11 mouse cellular contexts compared by ENCODE assay signal in the genomic region with DNA sequence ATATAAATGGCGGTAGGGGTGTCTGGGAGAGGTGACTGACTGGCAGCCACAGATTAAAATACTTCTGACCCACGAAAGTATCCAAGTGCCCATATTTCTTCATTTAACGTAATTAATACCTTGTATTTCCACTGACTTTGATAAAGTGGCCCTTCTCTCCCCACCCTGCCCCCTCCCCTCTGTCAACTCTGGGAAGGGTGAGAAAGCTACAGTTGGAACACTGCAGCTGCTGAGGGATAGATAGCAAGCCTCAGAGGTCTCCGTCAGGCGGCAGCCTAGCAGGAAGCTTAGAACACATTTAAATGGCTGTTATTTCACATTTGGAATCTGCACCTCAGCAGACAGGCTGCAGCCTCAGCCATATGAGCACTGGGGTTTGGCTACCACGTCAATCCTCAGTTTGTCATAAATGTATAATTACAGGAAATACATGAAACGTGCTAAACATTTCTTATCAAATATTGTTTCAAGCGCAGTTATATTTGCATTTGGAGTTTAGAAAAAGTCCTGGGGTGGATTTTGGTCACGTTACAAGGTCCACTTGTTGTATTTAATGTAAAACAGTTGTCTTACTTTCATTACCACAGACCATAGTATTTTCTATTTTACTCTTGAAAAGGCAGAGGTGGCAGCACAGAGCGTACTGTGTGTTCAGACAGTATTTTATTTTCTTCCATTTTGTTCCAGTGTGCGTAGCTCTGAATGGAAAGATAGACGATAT.
DNase-seq lines count a peak whose midpoint lies in the region; ATAC-seq and TF ChIP-seq lines count a peak whose summit lies in the region.
"Had no signal": no experiment of that assay in that cellular context is flagged by ENCODE, and none has a peak within 500 bp of the region (broad histone marks: within the 10 kb centered on the region; RNA-seq: fewer than 3 reads in every experiment).

No protein-coding gene starts in this region.

- DNase-seq in hindbrain, embryonic 14.5 days (ENCODE audit: low spot score) = no peak
- DNase-seq in testis, postnatal 10 days (ENCODE audit: low spot score) = no peak
- DNase-seq in layer of hippocampus, postnatal 14 days (ENCODE audit: low spot score in 2 of 2) = no peak
- DNase-seq in natural killer cell, adult 2 months (ENCODE audit: low spot score in 2 of 2) = no peak
- no peak for DNase-seq in gastrocnemius, adult 8-10 months (ENCODE audit: low spot score in 2 of 2)
- DNase-seq: cerebellum, postnatal 14 days had no signal

- H3K4me1 ChIP-seq in hindbrain, embryonic 12.5 days = peaks cover 31% of the 10 kb centered on the region
- H3K4me1 ChIP-seq in hindbrain, embryonic 14.5 days (replicated peaks; ENCODE audit: control insufficient read depth, insufficient read depth, low read length) = peaks cover 19% of the 10 kb centered on the region
- no peaks in the 10 kb centered on the region for H3K4me1 ChIP-seq in testis, adult 2 months (ENCODE audit: control insufficient read depth, insufficient read depth, low read length)
- peaks cover 45% of the 10 kb centered on the region for H3K4me1 ChIP-seq in limb, embryonic 13.5 days

- no peak overlapping the region for H3K9ac ChIP-seq in hindbrain, embryonic 12.5 days
- no peak overlapping the region for H3K9ac ChIP-seq in hindbrain, embryonic 14.5 days
- no peak overlapping the region for H3K9ac ChIP-seq in limb, embryonic 13.5 days

- no peaks in the 10 kb centered on the region for H3K36me3 ChIP-seq in hindbrain, embryonic 12.5 days
- H3K36me3 ChIP-seq in hindbrain, embryonic 14.5 days (replicated peaks; ENCODE audit: control insufficient read depth, insufficient read depth) = no peaks in the 10 kb centered on the region
- no peaks in the 10 kb centered on the region for H3K36me3 ChIP-seq in testis, adult 2 months (ENCODE audit: control insufficient read depth, insufficient read depth, low read length)
- H3K36me3 ChIP-seq in limb, embryonic 13.5 days = no peaks in the 10 kb centered on the region

- no peak for TF ChIP-seq CTCF in testis, adult 2 months (IDR thresholded peaks at IDR 0.05; ENCODE audit: control insufficient read depth, insufficient read depth, insufficient replicate concordance, low read depth, low read length)

- H3K4me2 ChIP-seq in hindbrain, embryonic 12.5 days (replicated peaks) = no peak overlapping the region
- no peak overlapping the region for H3K4me2 ChIP-seq in hindbrain, embryonic 14.5 days (replicated peaks)
- peak overlapping the region; percentile 40 for H3K4me2 ChIP-seq in limb, embryonic 13.5 days (replicated peaks)

- H3K4me3 ChIP-seq in hindbrain, embryonic 12.5 days = no peak overlapping the region
- H3K4me3 ChIP-seq in hindbrain, embryonic 14.5 days (replicated peaks; ENCODE audit: low read length) = no peak overlapping the region
- no peak overlapping the region for H3K4me3 ChIP-seq in testis, adult 2 months (ENCODE audit: control insufficient read depth, low read depth, low read length)
- no peak overlapping the region for H3K4me3 ChIP-seq in limb, embryonic 13.5 days

- peak overlapping the region; percentile 12; the same call in 1 of the 2 replicates for H3K27ac ChIP-seq in hindbrain, embryonic 12.5 days
- H3K27ac ChIP-seq in hindbrain, embryonic 14.5 days = no peak overlapping the region
- H3K27ac ChIP-seq in testis, adult 2 months (ENCODE audit: control insufficient read depth, insufficient read depth, low read depth, low read length) = peak overlapping the region; percentile 49; the same call in 1 of the 2 replicates
- H3K27ac ChIP-seq in limb, embryonic 13.5 days = peak overlapping the region; percentile 34; the same call in 1 of the 2 replicates
- H3K27ac ChIP-seq: macrophage had no signal

- TF ChIP-seq POLR2A in testis, adult 2 months (IDR thresholded peaks at IDR 0.05; ENCODE audit: control insufficient read depth, low read depth, low read length) = no peak

- H3K9me3 ChIP-seq in hindbrain, embryonic 12.5 days (replicated peaks) = no peaks in the 10 kb centered on the region
- no peaks in the 10 kb centered on the region for H3K9me3 ChIP-seq in hindbrain, embryonic 14.5 days (ENCODE audit: control insufficient read depth, low read length)
- no peaks in the 10 kb centered on the region for H3K9me3 ChIP-seq in limb, embryonic 13.5 days

- no peak for ATAC-seq in hindbrain, embryonic 12.5 days (ENCODE audit: low FRiP score)
- no peak for ATAC-seq in hindbrain, embryonic 14.5 days (ENCODE audit: low FRiP score)
- ATAC-seq in limb, embryonic 13.5 days (ENCODE audit: low FRiP score, low read depth) = no peak

- 72% methylated on average over 12 of the region's 12 CpGs for WGBS in hindbrain, embryonic 12.5 days
- WGBS in hindbrain, embryonic 14.5 days = 73% methylated on average over 12 of the region's 12 CpGs
- WGBS in limb, embryonic 13.5 days = 30% methylated on average over 12 of the region's 12 CpGs

- no peaks in the 10 kb centered on the region for H3K27me3 ChIP-seq in hindbrain, embryonic 12.5 days
- no peaks in the 10 kb centered on the region for H3K27me3 ChIP-seq in hindbrain, embryonic 14.5 days (ENCODE audit: control insufficient read depth, insufficient read depth, low read length)
- no peaks in the 10 kb centered on the region for H3K27me3 ChIP-seq in testis, adult 2 months (ENCODE audit: control insufficient read depth, insufficient read depth, low read length)
- H3K27me3 ChIP-seq in limb, embryonic 13.5 days = 0 out of 2 replicates have a peak, but pooled peaks cover 3% of the 10 kb centered on the region
- H3K27me3 ChIP-seq: CH12.LX had no signal
